Mouse (Mus musculus): Measurements from ENCODE around the gene Chuk. TPM values are rescaled to one million over a fixed set of nuclear protein-coding genes. Genes with fewer than 3 reads are reported as not detected.
"Not testable (repeated sequence)": the region's sequence is repeated elsewhere in the genome, so short reads cannot be mapped to it uniquely, and the experiment has no call there.

Gene Chuk
- polyA plus RNA-seq, 1 experiment = 11.8 TPM

- no peak for TF ChIP-seq POLR2A (IDR thresholded peaks at IDR 0.05; ENCODE audit: low read depth, low read length)
- TF ChIP-seq CTCF (IDR thresholded peaks at IDR 0.05; ENCODE audit: extremely low read depth, insufficient read depth, insufficient read length, insufficient replicate concordance) = no peak
- Histone ChIP-seq H3K27me3 (ENCODE audit: control insufficient read depth, insufficient read depth, low read length) (no peaks in the 10 kb centered on the region), H3K27ac (ENCODE audit: insufficient read depth, low read length) (no peak overlapping the region), H3K4me3 (ENCODE audit: extremely low read depth, insufficient read depth, insufficient read length) (no peak overlapping the region), H3K4me1 (ENCODE audit: control insufficient read depth, insufficient read depth, insufficient read length) (no peaks in the 10 kb centered on the region), H3K36me3 (ENCODE audit: control insufficient read depth, insufficient read depth, low read length) (peaks cover 50% of the 10 kb centered on the region)
- DNase-seq (ENCODE audit: low read depth in 1 of 2, low spot score in 2 of 2) = no peak
- 91% methylated on average over 10 of the region's 10 CpGs for WGBS
Observed at GRCm38 (mm10) chr19:44127729-44128497, 20.6 kb upstream of the Chuk start.

- Histone ChIP-seq H3K4me1 (ENCODE audit: control insufficient read depth, insufficient read depth, insufficient read length) (peaks cover 16% of the 10 kb centered on the region; the same call in 1 of the 2 replicates), H3K36me3 (ENCODE audit: control insufficient read depth, insufficient read depth, low read length) (peaks cover 38% of the 10 kb centered on the region), H3K4me3 (ENCODE audit: extremely low read depth, insufficient read depth, insufficient read length) (no peak overlapping the region), H3K27ac (ENCODE audit: insufficient read depth, low read length) (no peak overlapping the region), H3K27me3 (ENCODE audit: control insufficient read depth, insufficient read depth, low read length) (no peaks in the 10 kb centered on the region)
- WGBS = 94% methylated on average over 7 of the region's 7 CpGs
- TF ChIP-seq CTCF (IDR thresholded peaks at IDR 0.05; ENCODE audit: extremely low read depth, insufficient read depth, insufficient read length, insufficient replicate concordance) = no peak
- TF ChIP-seq POLR2A (IDR thresholded peaks at IDR 0.05; ENCODE audit: low read depth, low read length) = no peak
- DNase-seq (ENCODE audit: low read depth in 1 of 2, low spot score in 2 of 2) = no peak
Observed at GRCm38 (mm10) chr19:44121137-44121536, 13.9 kb upstream of the Chuk start.

GRCm38 (mm10) chr19:44120686-44121085 lies 13.4 kb upstream of the Chuk start:
- H3K36me3 ChIP-seq (ENCODE audit: control insufficient read depth, insufficient read depth, low read length) = peaks cover 38% of the 10 kb centered on the region
- 93% methylated on average over 8 of the region's 9 CpGs for WGBS
- not testable (repeated sequence) for H3K27me3 ChIP-seq (ENCODE audit: control insufficient read depth, insufficient read depth, low read length); DNase-seq (ENCODE audit: low read depth in 1 of 2, low spot score in 2 of 2); H3K4me3 ChIP-seq (ENCODE audit: extremely low read depth, insufficient read depth, insufficient read length); H3K27ac ChIP-seq (ENCODE audit: insufficient read depth, low read length)
- peaks cover 20% of the 10 kb centered on the region; the same call in 1 of the 2 replicates for H3K4me1 ChIP-seq (ENCODE audit: control insufficient read depth, insufficient read depth, insufficient read length)

- DNase-seq (ENCODE audit: low read depth in 1 of 2, low spot score in 2 of 2) = no peak
- Histone ChIP-seq H3K4me1 (ENCODE audit: control insufficient read depth, insufficient read depth, insufficient read length) (peaks cover 21% of the 10 kb centered on the region; the same call in 1 of the 2 replicates), H3K27me3 (ENCODE audit: control insufficient read depth, insufficient read depth, low read length) (no peaks in the 10 kb centered on the region), H3K36me3 (ENCODE audit: control insufficient read depth, insufficient read depth, low read length) (peaks cover 25% of the 10 kb centered on the region), H3K4me3 (ENCODE audit: extremely low read depth, insufficient read depth, insufficient read length) (no peak overlapping the region), H3K27ac (ENCODE audit: insufficient read depth, low read length) (peak overlapping the region; percentile 80)
- TF ChIP-seq POLR2A (IDR thresholded peaks at IDR 0.05; ENCODE audit: low read depth, low read length) = no peak
- TF ChIP-seq CTCF (IDR thresholded peaks at IDR 0.05; ENCODE audit: extremely low read depth, insufficient read depth, insufficient read length, insufficient replicate concordance) = no peak
Observed at GRCm38 (mm10) chr19:44117793-44118192, 10.5 kb upstream of the Chuk start.

- no peak for DNase-seq (ENCODE audit: low read depth in 1 of 2, low spot score in 2 of 2)
- TF ChIP-seq POLR2A (IDR thresholded peaks at IDR 0.05; ENCODE audit: low read depth, low read length) (no peak), CTCF (IDR thresholded peaks at IDR 0.05; ENCODE audit: extremely low read depth, insufficient read depth, insufficient read length, insufficient replicate concordance) (no peak)
- no peak overlapping the region for H3K27ac ChIP-seq (ENCODE audit: insufficient read depth, low read length)
Observed at GRCm38 (mm10) chr19:44111706-44112105, 4.4 kb upstream of the Chuk start.

GRCm38 (mm10) chr19:44110356-44110755 lies 3.1 kb upstream of the Chuk start:
- TF ChIP-seq CTCF (IDR thresholded peaks at IDR 0.05; ENCODE audit: extremely low read depth, insufficient read depth, insufficient read length, insufficient replicate concordance) = no peak
- TF ChIP-seq POLR2A (IDR thresholded peaks at IDR 0.05; ENCODE audit: low read depth, low read length) = no peak
- no peaks in the 10 kb centered on the region; the same call in 1 of the 2 replicates for H3K4me1 ChIP-seq (ENCODE audit: control insufficient read depth, insufficient read depth, insufficient read length)
- no peak overlapping the region for H3K27ac ChIP-seq (ENCODE audit: insufficient read depth, low read length)
- 91% methylated on average over 9 of the region's 9 CpGs for WGBS
- H3K4me3 ChIP-seq (ENCODE audit: extremely low read depth, insufficient read depth, insufficient read length) = no peak overlapping the region
- DNase-seq (ENCODE audit: low read depth in 1 of 2, low spot score in 2 of 2) = no peak
- H3K36me3 ChIP-seq (ENCODE audit: control insufficient read depth, insufficient read depth, low read length) = peaks cover 15% of the 10 kb centered on the region
- no peaks in the 10 kb centered on the region for H3K27me3 ChIP-seq (ENCODE audit: control insufficient read depth, insufficient read depth, low read length)

More at GRCm38 (mm10) chr19:44111706-44112105, 4.4 kb upstream of the Chuk start:
- WGBS = 68% methylated on average over 7 of the region's 7 CpGs
- Histone ChIP-seq H3K4me3 (ENCODE audit: extremely low read depth, insufficient read depth, insufficient read length) (no peak overlapping the region), H3K36me3 (ENCODE audit: control insufficient read depth, insufficient read depth, low read length) (peaks cover 15% of the 10 kb centered on the region), H3K4me1 (ENCODE audit: control insufficient read depth, insufficient read depth, insufficient read length) (peaks cover 9% of the 10 kb centered on the region), H3K27me3 (ENCODE audit: control insufficient read depth, insufficient read depth, low read length) (no peaks in the 10 kb centered on the region)

GRCm38 (mm10) chr19:44108996-44109395 lies 1.7 kb upstream of the Chuk start:
- Histone ChIP-seq H3K27ac (ENCODE audit: insufficient read depth, low read length) (no peak overlapping the region), H3K4me3 (ENCODE audit: extremely low read depth, insufficient read depth, insufficient read length) (no peak overlapping the region), H3K27me3 (ENCODE audit: control insufficient read depth, insufficient read depth, low read length) (no peaks in the 10 kb centered on the region), H3K36me3 (ENCODE audit: control insufficient read depth, insufficient read depth, low read length) (peaks cover 12% of the 10 kb centered on the region), H3K4me1 (ENCODE audit: control insufficient read depth, insufficient read depth, insufficient read length) (no peaks in the 10 kb centered on the region; the same call in 1 of the 2 replicates)
- no peak for TF ChIP-seq POLR2A (IDR thresholded peaks at IDR 0.05; ENCODE audit: low read depth, low read length)
- no peak for TF ChIP-seq CTCF (IDR thresholded peaks at IDR 0.05; ENCODE audit: extremely low read depth, insufficient read depth, insufficient read length, insufficient replicate concordance)
- DNase-seq (ENCODE audit: low read depth in 1 of 2, low spot score in 2 of 2) = no peak

Measured in spleen, adult 2 months (tissue).